In the genomic region with DNA sequence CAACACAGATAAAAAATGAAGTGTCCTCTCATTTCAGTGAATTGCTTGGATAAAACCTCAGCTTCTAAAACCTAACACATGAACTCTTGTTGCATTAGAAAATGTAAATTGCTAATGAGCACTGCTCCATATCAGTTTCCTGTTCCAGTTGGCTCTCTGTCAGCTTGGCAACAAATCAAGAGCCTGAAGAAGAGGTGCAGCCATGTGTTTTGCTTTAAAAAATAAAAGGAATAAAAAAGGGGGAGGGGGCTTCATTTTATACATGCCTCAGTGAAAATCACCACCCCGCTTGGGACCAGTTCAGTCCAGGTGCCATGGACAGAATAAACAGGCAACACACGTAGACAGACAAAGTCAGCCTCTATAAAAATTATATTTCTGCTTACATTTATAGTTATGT, we compare ENCODE assay signal across 10 mouse cellular contexts.
DNase-seq lines count a peak whose midpoint lies in the region; ATAC-seq lines count a peak whose summit lies in the region.
"Had no signal": no experiment of that assay in that cellular context is flagged by ENCODE, and none has a peak within 500 bp of the region (broad histone marks: within the 10 kb centered on the region; RNA-seq: fewer than 3 reads in every experiment).

No protein-coding gene starts in this region.

- H3K27me3 ChIP-seq in embryonic facial prominence, embryonic 13.5 days = no peaks in the 10 kb centered on the region
- H3K27me3 ChIP-seq: megakaryocyte, embryonic 14.5 days had no signal

- intact Hi-C loops in heart, postnatal 25 days (cut with DNase I) = loop anchor here (5.0 kb wide), 2 partner anchors 72 to 143 kb away; a partner anchor contains a TSS

- H3K9me3 ChIP-seq in embryonic facial prominence, embryonic 13.5 days = no peaks in the 10 kb centered on the region
- H3K9me3 ChIP-seq: megakaryocyte, embryonic 14.5 days had no signal

- H3K9ac ChIP-seq in embryonic facial prominence, embryonic 13.5 days = no peak overlapping the region

- 0 out of 2 replicates have a peak overlapping the region, but pooled peaks have one; percentile 72 for H3K27ac ChIP-seq in embryonic facial prominence, embryonic 13.5 days

- peak; percentile 61 for DNase-seq in heart, adult 11 months
- no peak for DNase-seq in heart, postnatal 25 days (ENCODE audit: low spot score)
- peak; percentile 17 for DNase-seq in lung, postnatal 10 days
- no peak for DNase-seq in lung, postnatal 14 days
- DNase-seq in kidney, postnatal 10 days = peak; percentile 64
- DNase-seq in left cerebral cortex, adult 11 months (ENCODE audit: low spot score) = no peak
- DNase-seq in spleen, postnatal 4 days (ENCODE audit: low spot score in 2 of 2) = no peak
- DNase-seq: thymus, adult 18-20 months had no signal

- H3K4me1 ChIP-seq in embryonic facial prominence, embryonic 13.5 days = peaks cover 46% of the 10 kb centered on the region
- H3K4me1 ChIP-seq: megakaryocyte, embryonic 14.5 days had no signal

- no peak for ATAC-seq in embryonic facial prominence, embryonic 13.5 days (ENCODE audit: insufficient number of reproducible peaks, insufficient read depth, low FRiP score, low TSS enrichment, low read depth)

- no peak overlapping the region for H3K4me3 ChIP-seq in embryonic facial prominence, embryonic 13.5 days
- H3K4me3 ChIP-seq: megakaryocyte, embryonic 14.5 days had no signal

- WGBS in embryonic facial prominence, embryonic 13.5 days = 34% methylated on average over 2 of the region's 2 CpGs

- no peaks in the 10 kb centered on the region for H3K36me3 ChIP-seq in embryonic facial prominence, embryonic 13.5 days

- H3K4me2 ChIP-seq in embryonic facial prominence, embryonic 13.5 days = 0 out of 2 replicates have a peak overlapping the region, but pooled peaks have one; percentile 19

Comparison
In these comparisons a context has a peak if more than half of its experiments do, and no peak if none do; other contexts are left out.
1. DNase-seq: peak in heart, adult 11 months (single experiment), lung, postnatal 10 days (single experiment) and kidney, postnatal 10 days (single experiment); none in heart, postnatal 25 days (single experiment), lung, postnatal 14 days (single experiment), left cerebral cortex, adult 11 months (single experiment) and spleen, postnatal 4 days (0 of 2).